Mouse (Mus musculus) myocyte (in vitro differentiated cells): Measurements from ENCODE around the gene Aff1. TPM values are rescaled to one million over a fixed set of nuclear protein-coding genes. Genes with fewer than 3 reads are reported as not detected.
A peak's percentile ranks its signal among the peaks of the same experiment; 100 is the strongest.

Source experiments
- H3K27me3 ChIP-seq: one replicate; pipeline ENCODE4 v1.6.1; 2011; ENCODE audit not compliant: control insufficient read depth, insufficient read depth, insufficient read length
- H3K36me3 ChIP-seq: one replicate; pipeline ENCODE4 v1.6.1; 2011; ENCODE audit not compliant: control insufficient read depth, insufficient read depth
- H3K4me2 ChIP-seq: one replicate; pipeline ENCODE4 v1.6.1; 2011; ENCODE audit warnings: low read depth, control low read depth
- H3K4me3 ChIP-seq: one replicate; pipeline ENCODE4 v1.5.1; 2011; ENCODE audit warnings: mild to moderate bottlenecking, control low read depth, moderate library complexity
- H3K79me2 ChIP-seq: one replicate; pipeline ENCODE4 v1.6.1; 2011; ENCODE audit not compliant: control insufficient read depth, insufficient read depth
- H3ac ChIP-seq: one replicate; pipeline ENCODE4 v1.6.1; 2011; ENCODE audit not compliant: control insufficient read depth, insufficient read length
- CEBPB ChIP-seq: IDR thresholded peaks from 2 replicates; pipeline ENCODE4 v1.6.1; 2011; ENCODE audit warnings: mild to moderate bottlenecking, moderate library complexity; ENCODE audit not compliant: poor library complexity, insufficient read depth, severe bottlenecking
- E2F4 ChIP-seq: IDR thresholded peaks from one replicate; pipeline ENCODE4 v1.6.1; 2011; ENCODE audit warnings: mild to moderate bottlenecking, control low read depth, moderate library complexity; ENCODE audit not compliant: insufficient read depth
- MAX ChIP-seq: IDR thresholded peaks from one replicate; pipeline ENCODE4 v1.6.1; 2011; ENCODE audit warnings: low read depth, mild to moderate bottlenecking, control low read depth
- MYOD1 ChIP-seq, 3 experiments: IDR thresholded peaks; one replicate each; pipeline ENCODE4 v1.6.1; 2011; ENCODE audit warnings: control low read depth in 2 of 3, low read depth in 2 of 3, mild to moderate bottlenecking in 2 of 3, moderate library complexity in 1 of 3; ENCODE audit not compliant: insufficient read length in 2 of 3, control insufficient read depth in 1 of 3
- MYOG ChIP-seq, 3 experiments: IDR thresholded peaks; one replicate each; pipeline ENCODE4 v1.6.1; 2011; ENCODE audit warnings: control low read depth in 2 of 3, low read depth in 2 of 3, mild to moderate bottlenecking in 2 of 3; ENCODE audit not compliant: insufficient read length in 2 of 3, control insufficient read depth in 1 of 3, insufficient read depth in 1 of 3
- POLR2A ChIP-seq: IDR thresholded peaks from one replicate; pipeline ENCODE4 v1.6.1; 2011; ENCODE audit warnings: low read depth, mild to moderate bottlenecking, control low read depth, moderate library complexity; ENCODE audit not compliant: insufficient read length
- POLR2AphosphoS2 ChIP-seq: IDR thresholded peaks from one replicate; pipeline ENCODE4 v1.6.1; 2011; ENCODE audit warnings: low read depth, control low read depth; ENCODE audit not compliant: insufficient read length
- REST ChIP-seq: IDR thresholded peaks from one replicate; pipeline ENCODE4 v1.6.1; 2011; ENCODE audit warnings: mild to moderate bottlenecking, control low read depth, moderate library complexity; ENCODE audit not compliant: insufficient read depth, insufficient read length
- SRF ChIP-seq: IDR thresholded peaks from one replicate; pipeline ENCODE4 v1.6.1; 2011; ENCODE audit warnings: low read depth; ENCODE audit not compliant: control insufficient read depth, insufficient read length
- TCF12 ChIP-seq: IDR thresholded peaks from one replicate; pipeline ENCODE4 v1.6.1; 2011; ENCODE audit warnings: mild to moderate bottlenecking, control low read depth; ENCODE audit not compliant: poor library complexity, insufficient read depth, severe bottlenecking
- TCF3 ChIP-seq: IDR thresholded peaks from one replicate; pipeline ENCODE4 v1.6.1; 2011; ENCODE audit warnings: low read depth, control low read depth; ENCODE audit not compliant: insufficient read length
- USF1 ChIP-seq: IDR thresholded peaks from one replicate; pipeline ENCODE4 v1.6.1; 2011; ENCODE audit warnings: low read depth, mild to moderate bottlenecking, control low read depth, moderate library complexity
- polyA plus RNA-seq: library from polyadenylated mRNA; unstranded; fragments of >200 nt; fragmentation: generic; extraction: Trizol; gene quantifications from one replicate; pipeline ENCODE4 v1.2.1, GENCODE M21; 2012; ENCODE audit warnings: missing spikeins

The Aff1 gene
- polyA plus RNA-seq, 1 experiment: 16.4 TPM

GRCm38 (mm10) chr5:103795121-103795520 is 102.9 kb downstream of the Aff1 start:
- H3K4me2 ChIP-seq: no peak overlapping the region
- TF ChIP-seq POLR2AphosphoS2 (no peak), MYOD1 (IDR thresholded peaks at IDR 0.05; ENCODE audit: control insufficient read depth in 1 of 3, insufficient read length in 2 of 3, low read depth in 2 of 3) (no peak), E2F4 (no peak), REST (no peak), POLR2A (no peak), CEBPB (no peak), MAX (no peak), TCF3 (no peak), TCF12 (no peak), SRF (no peak), USF1 (no peak), MYOG (IDR thresholded peaks at IDR 0.05; ENCODE audit: control insufficient read depth in 1 of 3, insufficient read depth in 1 of 3, insufficient read length in 2 of 3, low read depth in 2 of 3) (no peak)
- peaks cover 82% of the 10 kb centered on the region for H3K79me2 ChIP-seq
- H3ac ChIP-seq: no peak overlapping the region
- H3K36me3 ChIP-seq: peaks cover 16% of the 10 kb centered on the region
- no peak overlapping the region for H3K4me3 ChIP-seq
- no peaks in the 10 kb centered on the region for H3K27me3 ChIP-seq

- no peaks in the 10 kb centered on the region for H3K27me3 ChIP-seq
- no peak overlapping the region for H3ac ChIP-seq
- peak; percentile 62 for TF ChIP-seq REST
- TF ChIP-seq POLR2A: no peak
- no peak for TF ChIP-seq MYOD1 (IDR thresholded peaks at IDR 0.05; ENCODE audit: control insufficient read depth in 1 of 3, insufficient read length in 2 of 3, low read depth in 2 of 3)
- no peak for TF ChIP-seq TCF3
- TF ChIP-seq MYOG (IDR thresholded peaks at IDR 0.05; ENCODE audit: control insufficient read depth in 1 of 3, insufficient read depth in 1 of 3, insufficient read length in 2 of 3, low read depth in 2 of 3): no peak
- H3K79me2 ChIP-seq: peaks cover 90% of the 10 kb centered on the region
- H3K36me3 ChIP-seq: peaks cover 22% of the 10 kb centered on the region
- H3K4me2 ChIP-seq: no peak overlapping the region
- H3K4me3 ChIP-seq: no peak overlapping the region
Measured at GRCm38 (mm10) chr5:103796035-103796434, 103.9 kb downstream of the Aff1 start.

GRCm38 (mm10) chr5:103797774-103798173 is 105.6 kb downstream of the Aff1 start:
- Histone ChIP-seq H3K4me3 (no peak overlapping the region), H3K4me2 (no peak overlapping the region), H3ac (no peak overlapping the region), H3K79me2 (peaks cover 96% of the 10 kb centered on the region), H3K36me3 (peaks cover 15% of the 10 kb centered on the region), H3K27me3 (no peaks in the 10 kb centered on the region)
- TF ChIP-seq TCF3: no peak
- TF ChIP-seq MYOD1 (IDR thresholded peaks at IDR 0.05; ENCODE audit: control insufficient read depth in 1 of 3, insufficient read length in 2 of 3, low read depth in 2 of 3): no peak
- TF ChIP-seq POLR2A: no peak
- no peak for TF ChIP-seq CEBPB
- TF ChIP-seq MAX: no peak
- no peak for TF ChIP-seq POLR2AphosphoS2
- no peak for TF ChIP-seq TCF12
- no peak for TF ChIP-seq SRF
- no peak for TF ChIP-seq USF1
- TF ChIP-seq E2F4: no peak
- TF ChIP-seq MYOG (IDR thresholded peaks at IDR 0.05; ENCODE audit: control insufficient read depth in 1 of 3, insufficient read depth in 1 of 3, insufficient read length in 2 of 3, low read depth in 2 of 3): no peak
- TF ChIP-seq REST: no peak

GRCm38 (mm10) chr5:103799438-103799837 is 107.3 kb downstream of the Aff1 start:
- no peak overlapping the region for H3K4me3 ChIP-seq
- H3K79me2 ChIP-seq: peaks cover 95% of the 10 kb centered on the region
- H3K27me3 ChIP-seq: no peaks in the 10 kb centered on the region
- no peak overlapping the region for H3K4me2 ChIP-seq
- no peak overlapping the region for H3ac ChIP-seq
- TF ChIP-seq TCF12 (no peak), MYOD1 (IDR thresholded peaks at IDR 0.05; ENCODE audit: control insufficient read depth in 1 of 3, insufficient read length in 2 of 3, low read depth in 2 of 3) (no peak), TCF3 (no peak), REST (no peak), CEBPB (no peak), SRF (no peak), POLR2A (no peak)
- H3K36me3 ChIP-seq: peaks cover 5% of the 10 kb centered on the region

- H3K4me3 ChIP-seq: no peak overlapping the region
- H3K36me3 ChIP-seq: peaks cover 5% of the 10 kb centered on the region
- no peak overlapping the region for H3ac ChIP-seq
- TF ChIP-seq USF1 (no peak), REST (no peak), POLR2AphosphoS2 (no peak), TCF3 (no peak), CEBPB (no peak), MYOD1 (IDR thresholded peaks at IDR 0.05; ENCODE audit: control insufficient read depth in 1 of 3, insufficient read length in 2 of 3, low read depth in 2 of 3) (no peak), E2F4 (no peak), POLR2A (no peak), MYOG (IDR thresholded peaks at IDR 0.05; ENCODE audit: control insufficient read depth in 1 of 3, insufficient read depth in 1 of 3, insufficient read length in 2 of 3, low read depth in 2 of 3) (no peak), TCF12 (no peak), SRF (no peak), MAX (no peak)
- H3K4me2 ChIP-seq: no peak overlapping the region
- no peaks in the 10 kb centered on the region for H3K27me3 ChIP-seq
- peaks cover 94% of the 10 kb centered on the region for H3K79me2 ChIP-seq
Measured at GRCm38 (mm10) chr5:103800009-103800408, 107.8 kb downstream of the Aff1 start.
